Mouse (Mus musculus): Measurements from ENCODE around the gene Rerg.

GRCm38 (mm10) chr6:137190577-137190976 is 20.3 kb upstream of the Rerg start:
- TF ChIP-seq CTCF (IDR thresholded peaks at IDR 0.05; ENCODE audit: borderline replicate concordance, extremely low read depth, insufficient read depth, insufficient read length) (no peak), POLR2A (IDR thresholded peaks at IDR 0.05; ENCODE audit: borderline replicate concordance, extremely low read depth, insufficient read depth, insufficient read length, poor library complexity, severe bottlenecking) (no peak)
